Mouse (Mus musculus) hindbrain, embryonic 16.5 days (tissue): ENCODE measurements around the gene Usp39. TPM values are rescaled to one million over a fixed set of nuclear protein-coding genes. Genes with fewer than 3 reads are reported as not detected.
A peak's percentile ranks its signal among the peaks of the same experiment; 100 is the strongest.

Source experiments
- ATAC-seq: fragments of 200-750 bp; cut with Nextera tagmentation; 2 replicates; pipeline ENCODE4 v1.8.0; 2017; ENCODE audit warnings: moderate TSS enrichment, moderate library complexity
- H3K27ac ChIP-seq: fragments of 300-500 bp; sonication (generic); 2 replicates; pipeline ENCODE4 v1.5.1; 2014; ENCODE audit warnings: low read depth, mild to moderate bottlenecking, control low read depth, low read length, moderate library complexity
- H3K27me3 ChIP-seq: fragments of 300-500 bp; sonication (generic); replicated peaks from 2 replicates; pipeline ENCODE4 v1.6.1; 2014; ENCODE audit warnings: low read length; ENCODE audit not compliant: control insufficient read depth, insufficient read depth
- H3K36me3 ChIP-seq: fragments of 300-500 bp; sonication (generic); 2 replicates; pipeline ENCODE4 v1.6.1; 2014; ENCODE audit warnings: mild to moderate bottlenecking, low read length, moderate library complexity, mixed read lengths; ENCODE audit not compliant: control insufficient read depth, insufficient read depth
- H3K4me1 ChIP-seq: fragments of 300-500 bp; sonication (generic); 2 replicates; pipeline ENCODE4 v1.6.1; 2014; ENCODE audit warnings: low read depth, low read length; ENCODE audit not compliant: control insufficient read depth, insufficient read depth
- H3K4me2 ChIP-seq: fragments of 300-500 bp; sonication (generic); 2 replicates; pipeline ENCODE4 v1.6.1; 2014; ENCODE audit warnings: mild to moderate bottlenecking, low read length, control low read depth, moderate library complexity
- H3K4me3 ChIP-seq: fragments of 300-500 bp; sonication (generic); 2 replicates; pipeline ENCODE4 v1.5.1; 2014; ENCODE audit warnings: mild to moderate bottlenecking, low read length, control low read depth, moderate library complexity
- H3K9ac ChIP-seq: fragments of 300-500 bp; sonication (generic); 2 replicates; pipeline ENCODE4 v1.6.1; 2014; ENCODE audit warnings: low read depth, mild to moderate bottlenecking, control low read depth, low read length, moderate library complexity
- H3K9me3 ChIP-seq: fragments of 300-500 bp; sonication (generic); 2 replicates; pipeline ENCODE4 v1.6.1; 2014; ENCODE audit warnings: mild to moderate bottlenecking, low read length, moderate library complexity; ENCODE audit not compliant: control insufficient read depth
- WGBS: fragments of 180-500 bp; shearing (Covaris S2); extraction: QIAGEN DNeasy Blood & Tissue Kit; methylation state at CpG from one replicate; pipeline ENCODE4 v1.1.7; 2014; 5-methylcytosine and 5-hydroxymethylcytosine counted together
- polyA plus RNA-seq: library from polyadenylated mRNA; unstranded; fragments of >200 nt; fragmentation: Nextera tagmentation; extraction: Ambion mirVana; gene quantifications from 2 replicates; pipeline ENCODE4 v1.2.1, GENCODE M21; 2015

Usp39 gene
- polyA plus RNA-seq, 1 experiment from 2014 or later = 34.2 TPM

- no peak for ATAC-seq
- 92% methylated on average over 2 of the region's 2 CpGs for WGBS
- peaks cover 3% of the 10 kb centered on the region for H3K27me3 ChIP-seq
- H3K27ac ChIP-seq = no peak overlapping the region
- H3K4me1 ChIP-seq = peaks cover 10% of the 10 kb centered on the region; the same call in 1 of the 2 replicates
- no peaks in the 10 kb centered on the region for H3K36me3 ChIP-seq
- no peak overlapping the region for H3K4me2 ChIP-seq
- H3K9me3 ChIP-seq = no peaks in the 10 kb centered on the region
- H3K9ac ChIP-seq = no peak overlapping the region
- H3K4me3 ChIP-seq = no peak overlapping the region
Measured at GRCm38 (mm10) chr6:72386561-72386960, 41.6 kb upstream of the Usp39 start.

- peaks cover 2% of the 10 kb centered on the region for H3K27me3 ChIP-seq
- H3K36me3 ChIP-seq = no peaks in the 10 kb centered on the region
- no peak overlapping the region for H3K4me2 ChIP-seq
- peaks cover 10% of the 10 kb centered on the region for H3K4me1 ChIP-seq
- H3K9ac ChIP-seq = no peak overlapping the region
- 89% methylated on average over 4 of the region's 4 CpGs for WGBS
- no peak for ATAC-seq
- no peak overlapping the region for H3K27ac ChIP-seq
- H3K9me3 ChIP-seq = no peaks in the 10 kb centered on the region
- H3K4me3 ChIP-seq = no peak overlapping the region
Measured at GRCm38 (mm10) chr6:72385258-72385657, 40.3 kb upstream of the Usp39 start.

- H3K9ac ChIP-seq = no peak overlapping the region
- no peak overlapping the region for H3K27ac ChIP-seq
- peaks cover 4% of the 10 kb centered on the region for H3K4me1 ChIP-seq
- no peak for ATAC-seq
- H3K4me3 ChIP-seq = no peak overlapping the region
- no peaks in the 10 kb centered on the region for H3K9me3 ChIP-seq
- H3K36me3 ChIP-seq = no peaks in the 10 kb centered on the region
- H3K27me3 ChIP-seq = peaks cover 10% of the 10 kb centered on the region
- H3K4me2 ChIP-seq = no peak overlapping the region
- 96% methylated on average over 7 of the region's 7 CpGs for WGBS
Measured at GRCm38 (mm10) chr6:72383952-72384351, 39.0 kb upstream of the Usp39 start.

- peaks cover 10% of the 10 kb centered on the region for H3K27me3 ChIP-seq
- no peak overlapping the region for H3K4me3 ChIP-seq
- no peak overlapping the region for H3K9ac ChIP-seq
- peaks cover 4% of the 10 kb centered on the region for H3K4me1 ChIP-seq
- WGBS = 90% methylated on average over 6 of the region's 6 CpGs
- H3K9me3 ChIP-seq = no peaks in the 10 kb centered on the region
- H3K27ac ChIP-seq = no peak overlapping the region
- no peak overlapping the region for H3K4me2 ChIP-seq
- ATAC-seq = no peak
- H3K36me3 ChIP-seq = no peaks in the 10 kb centered on the region
Measured at GRCm38 (mm10) chr6:72383142-72383820, 38.3 kb upstream of the Usp39 start.

- H3K4me3 ChIP-seq = no peak overlapping the region
- WGBS = 85% methylated on average over 6 of the region's 6 CpGs
- ATAC-seq = no peak
- no peak overlapping the region for H3K27ac ChIP-seq
- H3K4me2 ChIP-seq = no peak overlapping the region
- peaks cover 10% of the 10 kb centered on the region for H3K27me3 ChIP-seq
- H3K9me3 ChIP-seq = no peaks in the 10 kb centered on the region
- H3K36me3 ChIP-seq = no peaks in the 10 kb centered on the region
- H3K9ac ChIP-seq = no peak overlapping the region
- peaks cover 4% of the 10 kb centered on the region for H3K4me1 ChIP-seq
Measured at GRCm38 (mm10) chr6:72382494-72382893, 37.5 kb upstream of the Usp39 start.

GRCm38 (mm10) chr6:72380131-72380770, 35.3 kb upstream of the Usp39 start, which contains the start of gene Vamp5:
TSS of gene Vamp5 (minus strand) at chr6:72380468.
- ATAC-seq = 0 out of 2 replicates have a peak, but pooled peaks have one; percentile 40
- Histone ChIP-seq H3K27me3 (peaks cover 10% of the 10 kb centered on the region), H3K4me1 (peaks cover 4% of the 10 kb centered on the region), H3K9me3 (no peaks in the 10 kb centered on the region), H3K27ac (no peak within 1 kb of the TSS), H3K36me3 (no peaks in the 10 kb centered on the region), H3K9ac (peak within 1 kb of the TSS; percentile 54), H3K4me2 (peak within 1 kb of the TSS; percentile 62), H3K4me3 (peak within 1 kb of the TSS; percentile 44)
- 3% methylated on average over 43 of the region's 49 CpGs for WGBS

- Histone ChIP-seq H3K27ac (no peak overlapping the region), H3K4me1 (peaks cover 4% of the 10 kb centered on the region), H3K27me3 (peaks cover 10% of the 10 kb centered on the region), H3K36me3 (no peaks in the 10 kb centered on the region), H3K9ac (no peak overlapping the region; the same call in 1 of the 2 replicates), H3K4me3 (peak overlapping the region; percentile 44), H3K4me2 (peak overlapping the region; percentile 62), H3K9me3 (no peaks in the 10 kb centered on the region)
- 45% methylated on average over 7 of the region's 7 CpGs for WGBS
- no peak for ATAC-seq
Measured at GRCm38 (mm10) chr6:72379377-72380130, 34.6 kb upstream of the Usp39 start.

- no peak overlapping the region for H3K4me2 ChIP-seq
Measured at GRCm38 (mm10) chr6:72378510-72379234, 33.7 kb upstream of the Usp39 start.

More at GRCm38 (mm10) chr6:72378510-72379234, 33.7 kb upstream of the Usp39 start:
- Histone ChIP-seq H3K27ac (no peak overlapping the region), H3K9ac (no peak overlapping the region), H3K9me3 (no peaks in the 10 kb centered on the region), H3K4me3 (no peak overlapping the region), H3K36me3 (no peaks in the 10 kb centered on the region), H3K27me3 (peaks cover 10% of the 10 kb centered on the region), H3K4me1 (peaks cover 4% of the 10 kb centered on the region)
- WGBS = 86% methylated on average over 8 of the region's 8 CpGs
- no peak for ATAC-seq
